Mouse (Mus musculus): Measurements from ENCODE around the gene Iqsec2.

Gene Iqsec2

DNA sequence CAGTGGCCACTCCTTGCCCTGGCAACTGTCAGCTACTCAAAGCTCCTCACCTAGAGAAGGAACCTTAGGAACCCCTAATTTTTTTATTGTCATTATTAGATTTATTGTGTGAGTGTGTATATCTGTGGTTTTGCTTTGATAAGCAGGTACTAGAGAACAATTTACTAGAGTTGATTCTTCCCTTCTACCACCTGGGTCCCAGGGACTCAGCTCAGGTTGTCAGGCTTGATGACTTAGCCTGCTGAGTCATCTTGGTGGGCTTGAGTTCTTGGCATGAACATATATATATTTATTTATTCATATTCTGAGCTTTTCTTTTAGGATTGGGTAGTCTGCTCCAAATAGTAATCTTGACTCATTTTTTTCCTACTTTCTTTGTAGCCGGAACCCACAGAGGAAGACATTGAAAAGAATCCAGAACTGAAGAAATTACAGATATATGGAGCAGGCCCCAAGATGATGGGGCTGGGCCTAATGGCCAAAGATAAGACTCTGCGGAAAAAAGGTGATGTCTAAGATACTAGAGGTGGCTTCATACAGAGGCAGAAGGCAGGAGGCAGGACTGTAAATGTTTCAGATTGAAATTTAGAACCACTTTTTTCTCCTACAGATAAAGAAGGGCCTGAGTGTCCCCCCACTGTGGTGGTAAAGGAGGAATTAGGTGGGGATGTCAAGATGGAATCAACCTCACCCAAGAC is 100.6 kb downstream of the Iqsec2 start:
- peak; percentile 39 for DNase-seq (ENCODE audit: low spot score)

DNA sequence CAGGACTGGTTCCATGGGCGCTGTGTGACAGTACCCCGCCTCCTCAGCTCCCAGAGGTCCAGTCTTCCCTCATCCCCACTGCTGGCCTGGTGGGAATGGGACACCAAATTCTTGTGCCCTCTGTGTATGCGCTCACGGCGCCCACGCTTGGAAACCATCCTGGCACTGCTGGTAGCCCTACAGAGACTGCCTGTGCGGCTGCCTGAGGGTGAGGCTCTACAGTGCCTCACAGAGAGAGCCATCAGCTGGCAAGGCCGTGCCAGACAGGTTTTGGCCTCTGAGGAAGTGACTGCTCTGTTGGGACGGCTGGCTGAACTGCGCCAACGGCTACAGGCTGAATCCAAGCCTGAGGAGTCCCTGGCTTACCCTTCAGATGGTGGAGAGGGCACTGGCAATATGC is 127.1 kb downstream of the Iqsec2 start:
- no peak for DNase-seq (ENCODE audit: low spot score)
